Mouse (Mus musculus) heart, adult 2 months (tissue): ENCODE measurements at regions not wholly inside any gene's neighbourhood (a gene's known extent, or its start where the extent isn't known, plus 50 kb on each side); places are given as distances from the start of the nearest gene placed in this dataset.

Experiments
- DNase-seq, 2 experiments: peaks; one replicate each; pipeline ENCODE4 v3.0.0; 2021
- H3K27ac ChIP-seq: fragments of 200-600 bp; 2 replicates; pipeline ENCODE4 v1.8.1; 2022
- H3K27me3 ChIP-seq: fragments of 200-500 bp; 2 replicates; pipeline ENCODE4 v1.6.1; 2012; ENCODE audit warnings: mild to moderate bottlenecking, low read length, inconsistent platforms, mixed read lengths; ENCODE audit not compliant: control insufficient read depth, insufficient read depth
- H3K36me3 ChIP-seq: fragments of 200-500 bp; 2 replicates; pipeline ENCODE4 v1.6.1; 2012; ENCODE audit warnings: low read length, inconsistent platforms; ENCODE audit not compliant: control insufficient read depth, insufficient read depth
- H3K4me1 ChIP-seq: fragments of 200-500 bp; 2 replicates; pipeline ENCODE4 v1.6.1; 2011; ENCODE audit warnings: low read length; ENCODE audit not compliant: control insufficient read depth, insufficient read depth
- H3K4me3 ChIP-seq: fragments of 200-600 bp; 2 replicates; pipeline ENCODE4 v1.8.1; 2022
- H3K79me2 ChIP-seq: fragments of 200-500 bp; replicated peaks from 2 replicates; pipeline ENCODE4 v1.6.1; 2012; ENCODE audit warnings: mild to moderate bottlenecking, inconsistent platforms, low read length, moderate library complexity, mixed read lengths; ENCODE audit not compliant: control insufficient read depth, insufficient read depth
- H3K9ac ChIP-seq: fragments of 200-500 bp; 2 replicates; pipeline ENCODE4 v1.6.1; 2012; ENCODE audit warnings: low read depth, mild to moderate bottlenecking, control low read depth, inconsistent platforms, low read length, mixed read lengths
- CTCF ChIP-seq: fragments of 200-600 bp; IDR thresholded peaks from 2 replicates; pipeline ENCODE4 v1.8.1; 2022; ENCODE audit warnings: antibody characterized with exemption, mild to moderate bottlenecking, moderate library complexity
- EP300 ChIP-seq: fragments of 200-500 bp; IDR thresholded peaks from 2 replicates; pipeline ENCODE4 v1.6.1; 2011; ENCODE audit warnings: low read depth, low read length, control low read depth; ENCODE audit not compliant: insufficient read depth
- POLR2A ChIP-seq: fragments of 200-500 bp; IDR thresholded peaks from 2 replicates; pipeline ENCODE4 v1.6.1; 2011; ENCODE audit warnings: mild to moderate bottlenecking, low read depth, low read length, control low read depth; ENCODE audit not compliant: insufficient read depth
- WGBS: fragments of 180-500 bp; shearing (Covaris S2); methylation state at CpG from one replicate; pipeline ENCODE4 v1.1.7; 2018; 5-methylcytosine and 5-hydroxymethylcytosine counted together
- intact Hi-C: fragments of 180-260 bp; cut with DNase I; formaldehyde crosslinking; loops from one replicate; pipeline ENCODE4 v1.15.1; 2025

- intact Hi-C loops, result loop anchor here (2.0 to 5.0 kb wide), 4 partner anchors 15 to 206 kb away; partner anchors contain the start of gene Klf3
- no peak for TF ChIP-seq EP300
- no peak for TF ChIP-seq POLR2A
- TF ChIP-seq CTCF, result no peak
- Histone ChIP-seq H3K27me3 (no peaks in the 10 kb centered on the region), H3K4me1 (peaks cover 9% of the 10 kb centered on the region), H3K36me3 (peaks cover 4% of the 10 kb centered on the region; the same call in 1 of the 2 replicates), H3K4me3 (no peak overlapping the region), H3K27ac (peak overlapping the region; percentile 1; the same call in 1 of the 2 replicates), H3K79me2 (no peaks in the 10 kb centered on the region), H3K9ac (no peak overlapping the region)
- 37% methylated on average over 17 of the region's 17 CpGs for WGBS
- DNase-seq, result no peak
Measured at GRCm38 (mm10) chr5:64595751-64596344, 207.3 kb upstream of the Klf3 start.

- intact Hi-C loops, result loop anchor here (5.0 kb wide), 3 partner anchors 90 to 205 kb away; partner anchors contain the start of gene Klf3
- no peaks in the 10 kb centered on the region for H3K79me2 ChIP-seq
- 87% methylated on average over 7 of the region's 7 CpGs for WGBS
- peaks cover 9% of the 10 kb centered on the region for H3K4me1 ChIP-seq
- no peak overlapping the region for H3K4me3 ChIP-seq
- H3K27ac ChIP-seq, result no peak overlapping the region
- no peak overlapping the region for H3K9ac ChIP-seq
- H3K27me3 ChIP-seq, result no peaks in the 10 kb centered on the region
- TF ChIP-seq POLR2A (no peak), CTCF (no peak), EP300 (no peak)
- peaks cover 4% of the 10 kb centered on the region; the same call in 1 of the 2 replicates for H3K36me3 ChIP-seq
- DNase-seq, result no peak
Measured at GRCm38 (mm10) chr5:64597021-64597420, 206.2 kb upstream of the Klf3 start.

- DNase-seq, result no peak
- H3K27me3 ChIP-seq, result no peaks in the 10 kb centered on the region
- no peak overlapping the region for H3K4me3 ChIP-seq
- peaks cover 9% of the 10 kb centered on the region for H3K4me1 ChIP-seq
- H3K9ac ChIP-seq, result no peak overlapping the region
- TF ChIP-seq POLR2A (no peak), CTCF (no peak), EP300 (no peak)
- 91% methylated on average over 3 of the region's 3 CpGs for WGBS
- H3K36me3 ChIP-seq, result peaks cover 4% of the 10 kb centered on the region; the same call in 1 of the 2 replicates
- H3K27ac ChIP-seq, result no peak overlapping the region
- H3K79me2 ChIP-seq, result no peaks in the 10 kb centered on the region
- intact Hi-C loops, result loop anchor here (5.0 kb wide), 3 partner anchors 90 to 205 kb away; partner anchors contain the start of gene Klf3
Measured at GRCm38 (mm10) chr5:64597451-64597850, 205.7 kb upstream of the Klf3 start.

GRCm38 (mm10) chr5:64598606-64599005, 204.6 kb upstream of the Klf3 start:
- DNase-seq, result no peak
- H3K79me2 ChIP-seq, result no peaks in the 10 kb centered on the region
- WGBS, result 17% methylated on average over 3 of the region's 3 CpGs
- no peak overlapping the region for H3K9ac ChIP-seq
- intact Hi-C loops, result loop anchor here (5.0 kb wide), 3 partner anchors 91 to 204 kb away; partner anchors contain the start of gene Klf3
- H3K27ac ChIP-seq, result peak overlapping the region; percentile 79
- peaks cover 4% of the 10 kb centered on the region; the same call in 1 of the 2 replicates for H3K36me3 ChIP-seq
- no peaks in the 10 kb centered on the region for H3K27me3 ChIP-seq
- H3K4me1 ChIP-seq, result peaks cover 9% of the 10 kb centered on the region
- no peak overlapping the region for H3K4me3 ChIP-seq
- TF ChIP-seq POLR2A, result no peak
- TF ChIP-seq CTCF, result no peak
- no peak for TF ChIP-seq EP300

- peak overlapping the region; percentile 79 for H3K27ac ChIP-seq
Measured at GRCm38 (mm10) chr5:64599015-64599414, 204.2 kb upstream of the Klf3 start.

GRCm38 (mm10) chr5:64599865-64600288, 203.3 kb upstream of the Klf3 start:
- 13% methylated on average over 13 of the region's 13 CpGs for WGBS
- Histone ChIP-seq H3K79me2 (no peaks in the 10 kb centered on the region), H3K4me3 (peak overlapping the region; percentile 18), H3K9ac (0 out of 2 replicates have a peak overlapping the region, but pooled peaks have one; percentile 24), H3K27ac (peak overlapping the region; percentile 79), H3K4me1 (peaks cover 9% of the 10 kb centered on the region), H3K27me3 (no peaks in the 10 kb centered on the region), H3K36me3 (peaks cover 4% of the 10 kb centered on the region; the same call in 1 of the 2 replicates)
- peak; percentile 38 to 50 for DNase-seq
- intact Hi-C loops, result loop anchor here (2.0 to 5.0 kb wide), 4 partner anchors 81 to 202 kb away; partner anchors contain the start of gene Klf3
- TF ChIP-seq POLR2A (no peak), CTCF (no peak), EP300 (no peak)

More at GRCm38 (mm10) chr5:64599015-64599414, 204.2 kb upstream of the Klf3 start:
- 59% methylated on average over 3 of the region's 3 CpGs for WGBS
- Histone ChIP-seq H3K36me3 (peaks cover 4% of the 10 kb centered on the region; the same call in 1 of the 2 replicates), H3K79me2 (no peaks in the 10 kb centered on the region), H3K4me3 (no peak overlapping the region), H3K27me3 (no peaks in the 10 kb centered on the region), H3K9ac (no peak overlapping the region), H3K4me1 (peaks cover 9% of the 10 kb centered on the region)
- intact Hi-C loops, result loop anchor here (5.0 kb wide), 3 partner anchors 92 to 203 kb away; partner anchors contain the start of gene Klf3
- peak in 1 of 2 experiments; percentile 30 for DNase-seq
- no peak for TF ChIP-seq CTCF
- no peak for TF ChIP-seq POLR2A
- no peak for TF ChIP-seq EP300
